Mouse (Mus musculus): ENCODE data around the gene Det1.

Gene Det1

GRCm38 (mm10) chr7:78846737-78847434 is at the start of gene Det1:
Det1 (minus strand) TSS chr7:78847263.
- DNase-seq, result peak; percentile 84

- DNase-seq, result peak; percentile 98
These were observed 48.7 kb upstream of the Det1 start, which contains the start of gene Aen for GRCm38 (mm10) chr7:78895653-78896333. Aen (plus strand) TSS chr7:78895854.

GRCm38 (mm10) chr7:78895021-78895652 is 48.1 kb upstream of the Det1 start:
- DNase-seq, result no peak

- DNase-seq, result no peak
These were observed 46.9 kb upstream of the Det1 start for GRCm38 (mm10) chr7:78893917-78894316.

- peak; percentile 77 for DNase-seq
These were observed 43.6 kb upstream of the Det1 start for GRCm38 (mm10) chr7:78890641-78891040.

GRCm38 (mm10) chr7:78887431-78887842 is 40.4 kb upstream of the Det1 start:
- no peak for DNase-seq

- no peak for DNase-seq
These were observed 39.4 kb upstream of the Det1 start for GRCm38 (mm10) chr7:78886496-78886895.

- DNase-seq, result no peak
These were observed 38.3 kb upstream of the Det1 start for GRCm38 (mm10) chr7:78885404-78885803.

- no peak for DNase-seq
These were observed 37.1 kb upstream of the Det1 start for GRCm38 (mm10) chr7:78884139-78884538.

GRCm38 (mm10) chr7:78883726-78884060 is 36.6 kb upstream of the Det1 start:
- DNase-seq, result no peak

- DNase-seq, result no peak
These were observed 36.1 kb upstream of the Det1 start for GRCm38 (mm10) chr7:78883016-78883725.

- no peak for DNase-seq
These were observed 35.4 kb upstream of the Det1 start for GRCm38 (mm10) chr7:78882469-78882837.

GRCm38 (mm10) chr7:78881607-78882468 is 34.8 kb upstream of the Det1 start:
- no peak for DNase-seq

GRCm38 (mm10) chr7:78872831-78873230 is 25.8 kb upstream of the Det1 start:
- no peak for DNase-seq

GRCm38 (mm10) chr7:78872366-78872765 is 25.3 kb upstream of the Det1 start:
- DNase-seq, result no peak

- no peak for DNase-seq
These were observed 21.7 kb upstream of the Det1 start for GRCm38 (mm10) chr7:78868731-78869130.

- DNase-seq, result no peak
These were observed 18.3 kb upstream of the Det1 start for GRCm38 (mm10) chr7:78865212-78865949.

GRCm38 (mm10) chr7:78864446-78864802 is 17.4 kb upstream of the Det1 start:
- DNase-seq, result no peak

GRCm38 (mm10) chr7:78863796-78864445 is 16.9 kb upstream of the Det1 start:
- no peak for DNase-seq

GRCm38 (mm10) chr7:78855044-78855655 is 8.1 kb upstream of the Det1 start:
- no peak for DNase-seq

GRCm38 (mm10) chr7:78854051-78854450 is 7.0 kb upstream of the Det1 start:
- no peak for DNase-seq

All from cerebellum, adult 11 months (tissue).